9 mouse cellular contexts compared by ENCODE assay signal in the genomic region with DNA sequence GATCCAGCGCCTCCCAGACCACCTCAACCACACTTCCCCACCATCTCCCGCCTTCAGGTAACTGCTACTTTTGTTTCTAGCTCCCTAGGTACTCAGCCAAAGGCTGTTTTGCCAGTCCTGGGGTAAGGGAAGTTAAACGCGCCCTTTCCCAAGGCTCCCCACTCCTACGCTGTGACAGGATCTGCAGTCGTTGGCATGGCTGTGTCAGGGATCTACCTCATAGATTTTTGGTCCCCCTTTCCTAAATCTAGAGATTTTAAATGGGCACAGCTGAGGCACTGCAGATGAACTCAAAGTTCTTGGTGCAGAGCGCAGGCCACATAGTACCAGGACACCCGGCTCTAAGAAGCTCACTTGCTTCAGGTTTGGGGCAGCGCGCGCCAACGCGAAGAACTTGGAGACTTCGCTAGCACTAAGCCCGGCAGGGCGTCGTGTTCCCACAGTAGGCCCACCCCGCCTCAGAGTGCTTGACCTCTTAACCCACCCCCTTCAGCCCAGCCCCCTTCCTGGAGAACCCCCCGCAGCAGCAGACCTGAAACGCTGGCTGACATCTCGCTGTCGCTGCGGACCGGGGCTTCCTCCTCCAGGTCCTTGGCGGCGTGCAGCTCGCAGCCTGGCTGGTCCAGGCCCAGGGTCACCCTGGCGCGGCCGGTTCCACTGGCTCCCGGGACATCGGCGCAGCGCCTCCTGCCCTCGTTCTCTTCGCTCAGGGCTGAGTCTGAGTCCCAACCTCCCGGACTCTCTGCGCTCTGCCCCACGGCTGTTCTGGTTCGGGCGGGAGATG. TPM values are rescaled to one million over a fixed set of nuclear protein-coding genes. Genes with fewer than 3 reads are reported as not detected.
DNase-seq lines count a peak whose midpoint lies in the region; ATAC-seq lines count a peak whose summit lies in the region.
"Had no signal": no experiment of that assay in that cellular context is flagged by ENCODE, and none has a peak within 500 bp of the region (broad histone marks: within the 10 kb centered on the region; RNA-seq: fewer than 3 reads in every experiment).

No protein-coding gene starts in this region.

- no peak overlapping the region for H3K27ac ChIP-seq in hindbrain, embryonic 11.5 days (ENCODE audit: low read depth, low read length)
- H3K27ac ChIP-seq: liver, embryonic 14.5 days had no signal

- peak; percentile 29 for ATAC-seq in hindbrain, embryonic 11.5 days (ENCODE audit: low FRiP score)
- ATAC-seq in erythroblast, adult 5-6 weeks (replicated peaks; ENCODE audit: low FRiP score, poor library complexity, severe bottlenecking): no peak

- peaks cover 2% of the 10 kb centered on the region for H3K4me1 ChIP-seq in hindbrain, embryonic 11.5 days (replicated peaks; ENCODE audit: control insufficient read depth, insufficient read depth, low read length)

- H3K4me2 ChIP-seq in hindbrain, embryonic 11.5 days (replicated peaks; ENCODE audit: low read depth, low read length): peak overlapping the region; percentile 45

- peaks cover 88% of the 10 kb centered on the region for H3K27me3 ChIP-seq in hindbrain, embryonic 11.5 days (ENCODE audit: control insufficient read depth, insufficient read depth, low read length)

- H3K9ac ChIP-seq in hindbrain, embryonic 11.5 days (ENCODE audit: low read depth, low read length): no peak overlapping the region
- H3K9ac ChIP-seq: liver, embryonic 14.5 days had no signal

- peak; percentile 30 for DNase-seq in kidney, postnatal 10 days
- DNase-seq in kidney, adult 18-20 months: no peak
- DNase-seq in embryo, embryonic 11 days: peak; percentile 57
- peak; percentile 66 for DNase-seq in hindbrain, embryonic 11.5 days (ENCODE audit: low spot score)
- peak; percentile 80 for DNase-seq in neural tube, embryonic 10.5 days (ENCODE audit: extremely low spot score, low spot score)
- no peak for DNase-seq in cerebellum, adult 8-10 months
- DNase-seq in layer of hippocampus, postnatal 36 days: no peak

- H3K9me3 ChIP-seq in hindbrain, embryonic 11.5 days (ENCODE audit: control insufficient read depth, low read length): no peaks in the 10 kb centered on the region

- no peaks in the 10 kb centered on the region for H3K36me3 ChIP-seq in hindbrain, embryonic 11.5 days (ENCODE audit: control insufficient read depth, insufficient read depth, low read length)

- peak overlapping the region; percentile 32 for H3K4me3 ChIP-seq in hindbrain, embryonic 11.5 days (ENCODE audit: low read depth, low read length)

- WGBS in hindbrain, embryonic 11.5 days: 1% methylated on average over 39 of the region's 41 CpGs

RNA-seq across cellular contexts. Expression of a gene that starts 1.2 kb away (rescaled TPM):
- 0.84 and 1.0 TPM in 2 replicates for polyA plus RNA-seq in hindbrain, embryonic 11.5 days (2014; fragmentation: Nextera tagmentation; extraction: Ambion mirVana)
- total RNA-seq in erythroblast, adult 5-6 weeks (2015; ENCODE audit: low replicate concordance): not detected in 2 replicates
- total RNA-seq in erythroblast, adult 5-6 weeks (2017; ENCODE audit: low replicate concordance): not detected in 2 replicates
- not detected for total RNA-seq in layer of hippocampus, postnatal 36 days (2021)

RNA-seq across cellular contexts. Expression of a gene that starts 55.2 kb away (rescaled TPM):
- polyA plus RNA-seq in hindbrain, embryonic 11.5 days (2014; fragmentation: Nextera tagmentation; extraction: Ambion mirVana): 94.7 and 99.6 TPM in 2 replicates
- total RNA-seq in erythroblast, adult 5-6 weeks (2015; ENCODE audit: low replicate concordance): 16.1 and 18.4 TPM in 2 replicates
- 13.8 and 17.4 TPM in 2 replicates for total RNA-seq in erythroblast, adult 5-6 weeks (2017; ENCODE audit: low replicate concordance)
- total RNA-seq in layer of hippocampus, postnatal 36 days (2021): 10 to 100 TPM; 87.2 to 90.0 TPM

Comparison
In these comparisons a context has a peak if more than half of its experiments do, and no peak if none do; other contexts are left out.
1. DNase-seq: peak in kidney, postnatal 10 days (single experiment), embryo, embryonic 11 days (single experiment), hindbrain, embryonic 11.5 days (single experiment) and neural tube, embryonic 10.5 days (single experiment); none in kidney, adult 18-20 months (single experiment), cerebellum, adult 8-10 months (single experiment) and layer of hippocampus, postnatal 36 days (0 of 2).
2. RNA of a gene that starts 55.2 kb away (total RNA-seq): 87.2 to 90.0 TPM in layer of hippocampus, postnatal 36 days; 13.8 to 18.4 TPM in erythroblast, adult 5-6 weeks; every median in the first group is over 4 times any median in the second.